Mouse (Mus musculus) hindbrain, embryonic 14.5 days (tissue): Measurements from ENCODE around the gene Txndc17. TPM values are rescaled to one million over a fixed set of nuclear protein-coding genes. Genes with fewer than 3 reads are reported as not detected.

ENCODE experiments used
- ATAC-seq: fragments of 200-750 bp; cut with Nextera tagmentation; 2 replicates; pipeline ENCODE4 v1.8.0; 2017; ENCODE audit warnings: moderate number of reproducible peaks, mild to moderate bottlenecking, moderate TSS enrichment, moderate library complexity; ENCODE audit not compliant: low FRiP score
- DNase-seq: peaks from one replicate; pipeline ENCODE4 v3.0.0-alpha.2; 2015; ENCODE audit warnings: low spot score
- H3K27ac ChIP-seq: fragments of 300-500 bp; sonication (generic); 2 replicates; pipeline ENCODE4 v1.5.1; 2014; ENCODE audit warnings: mild to moderate bottlenecking, moderate library complexity
- H3K27me3 ChIP-seq: fragments of 300-500 bp; sonication (generic); 2 replicates; pipeline ENCODE4 v1.6.1; 2014; ENCODE audit warnings: mild to moderate bottlenecking, low read length, mixed read lengths; ENCODE audit not compliant: control insufficient read depth, insufficient read depth
- H3K36me3 ChIP-seq: fragments of 300-500 bp; sonication (generic); replicated peaks from 2 replicates; pipeline ENCODE4 v1.6.1; 2014; ENCODE audit not compliant: control insufficient read depth, insufficient read depth
- H3K4me1 ChIP-seq: fragments of 300-500 bp; sonication (generic); replicated peaks from 2 replicates; pipeline ENCODE4 v1.6.1; 2014; ENCODE audit warnings: antibody characterized with exemption, low read length, mixed read lengths; ENCODE audit not compliant: control insufficient read depth, insufficient read depth
- H3K4me2 ChIP-seq: fragments of 300-500 bp; sonication (generic); replicated peaks from 2 replicates; pipeline ENCODE4 v1.6.1; 2014; ENCODE audit warnings: mild to moderate bottlenecking, moderate library complexity
- H3K4me3 ChIP-seq: fragments of 300-500 bp; sonication (generic); replicated peaks from 2 replicates; pipeline ENCODE4 v1.5.1; 2014; ENCODE audit warnings: mild to moderate bottlenecking, low read length
- H3K9ac ChIP-seq: fragments of 300-500 bp; sonication (generic); 2 replicates; pipeline ENCODE4 v1.6.1; 2014
- H3K9me3 ChIP-seq: fragments of 300-500 bp; sonication (generic); 2 replicates; pipeline ENCODE4 v1.6.1; 2016; ENCODE audit warnings: low read length; ENCODE audit not compliant: control insufficient read depth
- WGBS: fragments of 180-500 bp; shearing (Covaris S2); extraction: QIAGEN DNeasy Blood & Tissue Kit; methylation state at CpG from one replicate; pipeline ENCODE4 v1.1.7; 2014; 5-methylcytosine and 5-hydroxymethylcytosine counted together
- polyA plus RNA-seq: library from polyadenylated mRNA; unstranded; fragments of >200 nt; fragmentation: Nextera tagmentation; extraction: Ambion mirVana; gene quantifications from 2 replicates; pipeline ENCODE4 v1.2.1, GENCODE M21; 2014

Txndc17 gene
- polyA plus RNA-seq, 1 experiment from 2014 or later = 151 TPM

DNA sequence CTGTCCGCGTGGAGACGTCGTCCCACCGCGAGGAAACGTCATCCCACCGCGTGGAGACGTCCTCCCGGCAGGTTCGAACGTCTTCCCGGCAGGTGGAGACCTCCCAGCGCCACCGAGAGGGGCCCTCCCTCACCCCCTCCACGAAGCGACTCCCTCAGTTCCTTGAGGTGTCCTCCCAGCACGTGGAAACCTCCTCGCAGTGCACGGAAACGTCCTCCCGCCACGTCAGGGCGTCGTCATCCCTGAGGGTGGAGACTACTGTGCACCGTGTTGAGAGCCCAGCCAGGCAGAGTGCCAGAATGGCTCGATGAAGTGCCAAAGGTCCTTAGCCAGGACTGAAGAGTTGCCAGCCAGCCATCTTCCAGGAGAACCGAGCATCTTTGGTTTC is 8.1 kb downstream of the Txndc17 start, which contains the start of gene Med31:
Med31 (minus strand) TSS at position 183 of the 388 bp plus-strand sequence.
- DNase-seq = peak; percentile 84
- ATAC-seq = peak; percentile 86
- Histone ChIP-seq H3K4me2 (peak within 1 kb of the TSS; percentile 82), H3K9ac (peak within 1 kb of the TSS; percentile 75), H3K4me3 (peak within 1 kb of the TSS; percentile 78), H3K9me3 (no peaks in the 10 kb centered on the region), H3K4me1 (peaks cover 24% of the 10 kb centered on the region), H3K27me3 (no peaks in the 10 kb centered on the region), H3K36me3 (peaks cover 28% of the 10 kb centered on the region), H3K27ac (peak within 1 kb of the TSS; percentile 85)
- WGBS = 1% methylated on average over 29 of the region's 29 CpGs

DNA sequence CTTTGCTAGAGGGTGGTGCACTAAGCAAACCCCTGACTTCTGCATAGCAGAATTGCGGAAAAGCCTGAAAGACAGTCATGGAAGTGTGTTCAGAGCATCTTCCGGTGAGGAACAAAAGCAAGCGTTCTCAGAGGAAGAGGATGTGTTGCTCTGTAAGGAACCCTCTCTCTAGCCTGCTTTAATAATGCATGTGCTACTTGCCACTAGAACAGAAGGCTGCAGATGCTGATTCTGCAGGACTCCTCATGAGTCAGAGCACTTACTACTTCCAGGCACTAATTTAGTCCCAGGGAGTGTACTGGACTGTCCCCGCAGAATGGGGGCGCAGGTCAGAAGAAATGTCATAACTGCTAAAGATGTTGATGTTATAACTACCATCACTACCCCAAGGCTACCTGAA is 9.8 kb downstream of the Txndc17 start:
- H3K9ac ChIP-seq = peak overlapping the region; percentile 33; the same call in 1 of the 2 replicates
- no peaks in the 10 kb centered on the region for H3K9me3 ChIP-seq
- no peak overlapping the region for H3K27ac ChIP-seq
- DNase-seq (no peak), ATAC-seq (no peak)
- peak overlapping the region; percentile 82; the same call in 1 of the 2 replicates for H3K4me2 ChIP-seq
- WGBS = 90% methylated on average over 5 of the region's 5 CpGs
- H3K4me1 ChIP-seq = peaks cover 24% of the 10 kb centered on the region
- no peaks in the 10 kb centered on the region for H3K27me3 ChIP-seq
- H3K4me3 ChIP-seq = no peak overlapping the region
- peaks cover 11% of the 10 kb centered on the region; the same call in 1 of the 2 replicates for H3K36me3 ChIP-seq

DNA sequence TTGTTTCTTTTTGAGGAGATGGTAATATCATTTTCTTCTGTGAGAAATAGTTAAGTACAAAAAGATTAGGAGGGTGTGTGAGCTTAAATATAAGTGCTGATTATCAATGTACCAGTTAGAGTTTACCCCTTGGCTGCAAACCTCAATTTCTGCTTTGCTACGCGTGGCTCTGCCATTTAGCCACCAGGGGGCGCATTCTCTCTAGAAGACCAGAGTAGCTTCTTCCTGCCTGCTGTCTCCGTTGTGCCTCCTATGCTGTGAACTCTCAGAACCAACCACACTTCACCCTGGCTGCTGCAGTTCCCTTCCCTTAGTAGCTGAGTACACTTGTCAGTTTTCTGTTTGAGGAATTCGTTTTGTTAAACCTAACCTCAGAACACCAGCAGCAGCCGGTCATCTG is 13.9 kb downstream of the Txndc17 start:
- WGBS = 16% methylated on average over 6 of the region's 6 CpGs
- peak; percentile 83 for DNase-seq
- Histone ChIP-seq H3K4me3 (no peak overlapping the region), H3K27ac (no peak overlapping the region), H3K4me2 (no peak overlapping the region), H3K9me3 (no peaks in the 10 kb centered on the region), H3K9ac (no peak overlapping the region), H3K36me3 (0 out of 2 replicates have a peak, but pooled peaks cover 8% of the 10 kb centered on the region), H3K4me1 (peaks cover 12% of the 10 kb centered on the region), H3K27me3 (no peaks in the 10 kb centered on the region)
- no peak for ATAC-seq

DNA sequence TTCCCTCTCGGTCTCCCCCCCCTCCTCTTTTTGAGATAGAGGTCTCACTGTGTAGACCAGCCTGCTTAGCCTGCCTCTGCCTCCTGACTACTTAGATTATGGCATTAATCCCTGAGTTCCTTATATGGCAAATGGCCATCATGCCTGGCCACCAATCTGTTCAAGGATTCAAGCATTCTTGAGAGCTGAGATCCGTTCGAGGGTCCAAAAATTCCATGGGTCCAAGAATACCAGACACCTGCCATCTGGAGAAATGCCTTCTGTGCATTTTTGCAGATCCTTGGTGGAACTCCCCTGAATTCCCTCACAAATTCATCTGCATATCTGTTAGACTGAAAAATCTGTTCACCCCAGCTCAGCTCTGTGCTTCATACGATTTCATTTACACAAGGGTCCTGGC is 16.1 kb downstream of the Txndc17 start:
- Histone ChIP-seq H3K4me3 (no peak overlapping the region), H3K9ac (no peak overlapping the region), H3K27ac (no peak overlapping the region), H3K27me3 (no peaks in the 10 kb centered on the region), H3K4me1 (no peaks in the 10 kb centered on the region), H3K36me3 (0 out of 2 replicates have a peak, but pooled peaks cover 8% of the 10 kb centered on the region), H3K4me2 (no peak overlapping the region), H3K9me3 (no peaks in the 10 kb centered on the region)
- ATAC-seq (no peak), DNase-seq (no peak)
- 83% methylated on average over 4 of the region's 4 CpGs for WGBS

DNA sequence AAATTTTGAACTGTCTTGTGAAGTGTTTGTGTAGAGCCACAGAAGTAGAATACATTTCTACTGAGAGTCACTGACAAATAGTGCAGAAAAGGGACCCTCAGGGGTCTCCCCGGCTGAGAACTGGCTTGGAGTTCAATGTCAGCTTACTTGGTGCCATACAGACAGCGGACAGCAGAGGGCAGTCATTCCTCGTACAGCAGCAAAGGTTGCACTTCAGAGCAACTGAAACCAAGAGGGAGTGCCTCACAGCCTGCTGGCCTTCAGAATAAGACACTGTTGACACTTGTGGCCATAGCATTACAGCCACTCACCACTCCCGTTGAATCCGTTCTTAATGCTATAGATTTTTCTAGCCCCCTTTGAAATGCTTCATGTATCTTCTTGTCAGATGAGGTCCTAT is 17.5 kb downstream of the Txndc17 start:
- WGBS = 10% methylated on average over 5 of the region's 5 CpGs
- DNase-seq = peak; percentile 87
- no peak overlapping the region for H3K4me2 ChIP-seq
- no peaks in the 10 kb centered on the region for H3K9me3 ChIP-seq
- no peaks in the 10 kb centered on the region for H3K4me1 ChIP-seq
- no peak overlapping the region for H3K27ac ChIP-seq
- H3K9ac ChIP-seq = no peak overlapping the region
- no peaks in the 10 kb centered on the region for H3K27me3 ChIP-seq
- no peaks in the 10 kb centered on the region for H3K36me3 ChIP-seq
- H3K4me3 ChIP-seq = no peak overlapping the region
- no peak for ATAC-seq

DNA sequence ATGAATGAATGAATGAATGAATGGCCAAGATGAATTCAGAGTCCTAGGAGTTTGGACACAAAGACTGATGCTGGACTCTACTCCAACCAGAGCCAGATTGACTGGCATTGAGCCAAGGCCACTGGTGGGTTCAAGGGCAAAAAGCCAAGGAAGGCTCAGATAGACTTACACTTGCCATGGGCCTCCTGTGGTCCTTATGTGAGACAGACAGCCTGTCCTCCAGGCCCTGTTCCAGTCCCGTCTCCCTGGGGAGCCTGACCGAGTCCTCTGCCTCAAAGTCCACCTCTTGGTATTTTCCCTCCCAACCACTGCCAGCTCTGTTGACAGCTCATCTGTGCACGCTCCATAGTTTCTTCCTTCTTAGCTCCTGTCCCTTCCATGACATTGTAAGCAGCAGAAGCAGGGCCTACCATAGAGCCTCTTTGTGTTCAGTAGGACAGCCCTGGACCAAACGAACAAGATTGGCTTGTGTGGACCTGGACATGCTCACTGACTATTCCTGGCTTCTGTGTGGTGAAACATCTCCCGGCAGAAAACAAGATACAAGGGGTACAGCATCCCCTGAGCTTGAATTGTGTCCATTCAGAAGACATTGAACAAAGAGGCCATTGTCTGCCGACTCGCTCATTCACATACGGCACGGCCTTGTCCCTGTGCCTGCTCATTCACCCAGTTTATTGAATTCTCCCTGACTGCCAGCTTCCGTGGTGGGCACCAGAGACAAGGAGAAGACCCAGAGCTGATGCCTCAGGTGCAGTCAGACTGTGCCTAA is 18.9 kb downstream of the Txndc17 start:
- peak; percentile 37; the same call in 1 of the 2 replicates for ATAC-seq
- no peak overlapping the region for H3K4me3 ChIP-seq

DNA sequence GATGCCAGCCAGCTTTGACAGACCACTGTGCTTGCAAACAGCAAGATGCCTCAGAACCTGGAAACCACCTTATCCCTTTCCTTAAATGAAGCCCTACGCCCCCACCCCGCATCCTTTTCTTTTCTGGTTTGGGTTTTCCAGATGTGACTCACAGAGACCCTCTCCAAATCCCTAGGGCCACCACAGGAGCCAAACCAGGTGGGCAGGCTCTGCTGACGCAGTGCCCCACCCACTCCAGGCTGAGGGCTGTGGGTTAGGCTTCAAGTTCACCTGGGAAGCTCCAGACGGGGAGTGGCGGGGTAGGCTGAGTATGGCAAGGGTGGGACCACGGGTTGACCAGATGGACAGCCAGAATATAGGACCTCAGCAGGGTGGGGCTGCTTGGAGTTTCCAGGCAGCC is 19.6 kb downstream of the Txndc17 start:
- no peaks in the 10 kb centered on the region for H3K36me3 ChIP-seq
- 87% methylated on average over 6 of the region's 6 CpGs for WGBS
- no peak for DNase-seq

More for the DNA sequence above, 18.9 kb downstream of the Txndc17 start:
- Histone ChIP-seq H3K36me3 (no peaks in the 10 kb centered on the region), H3K9ac (no peak overlapping the region), H3K27me3 (no peaks in the 10 kb centered on the region), H3K4me2 (no peak overlapping the region), H3K9me3 (no peaks in the 10 kb centered on the region), H3K27ac (no peak overlapping the region), H3K4me1 (no peaks in the 10 kb centered on the region)
- 27% methylated on average over 10 of the region's 10 CpGs for WGBS
- peak; percentile 43 for DNase-seq

DNA sequence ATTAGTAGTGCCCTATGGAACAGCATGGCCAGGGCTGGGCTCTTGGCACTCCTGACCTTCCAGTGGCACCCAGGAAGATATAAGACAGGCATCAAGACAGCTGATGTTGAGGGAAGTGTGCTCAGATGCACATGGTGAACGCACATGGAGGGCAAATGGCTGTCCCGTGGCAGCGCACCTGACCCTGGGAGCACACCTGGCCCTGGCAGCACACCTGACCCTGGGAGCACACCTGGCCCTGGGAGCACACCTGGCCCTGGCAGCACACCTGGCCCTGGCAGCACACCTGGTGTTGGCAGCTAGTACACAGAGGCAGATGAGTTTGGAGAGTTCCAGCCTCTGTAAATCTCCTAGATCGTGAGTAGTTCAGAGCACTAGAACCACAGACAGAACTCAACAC is 21.2 kb downstream of the Txndc17 start:
- no peak for ATAC-seq
- WGBS = 94% methylated on average over 4 of the region's 4 CpGs
- H3K4me3 ChIP-seq = no peak overlapping the region
- no peaks in the 10 kb centered on the region for H3K27me3 ChIP-seq
- H3K4me2 ChIP-seq = no peak overlapping the region
- no peaks in the 10 kb centered on the region for H3K9me3 ChIP-seq
- DNase-seq = no peak
- H3K27ac ChIP-seq = no peak overlapping the region
- H3K4me1 ChIP-seq = no peaks in the 10 kb centered on the region
- no peak overlapping the region for H3K9ac ChIP-seq
- no peaks in the 10 kb centered on the region for H3K36me3 ChIP-seq

More for the DNA sequence above, 19.6 kb downstream of the Txndc17 start:
- Histone ChIP-seq H3K4me3 (no peak overlapping the region), H3K4me2 (no peak overlapping the region), H3K9me3 (no peaks in the 10 kb centered on the region), H3K27me3 (no peaks in the 10 kb centered on the region), H3K9ac (no peak overlapping the region), H3K4me1 (no peaks in the 10 kb centered on the region), H3K27ac (no peak overlapping the region)
- ATAC-seq = no peak

DNA sequence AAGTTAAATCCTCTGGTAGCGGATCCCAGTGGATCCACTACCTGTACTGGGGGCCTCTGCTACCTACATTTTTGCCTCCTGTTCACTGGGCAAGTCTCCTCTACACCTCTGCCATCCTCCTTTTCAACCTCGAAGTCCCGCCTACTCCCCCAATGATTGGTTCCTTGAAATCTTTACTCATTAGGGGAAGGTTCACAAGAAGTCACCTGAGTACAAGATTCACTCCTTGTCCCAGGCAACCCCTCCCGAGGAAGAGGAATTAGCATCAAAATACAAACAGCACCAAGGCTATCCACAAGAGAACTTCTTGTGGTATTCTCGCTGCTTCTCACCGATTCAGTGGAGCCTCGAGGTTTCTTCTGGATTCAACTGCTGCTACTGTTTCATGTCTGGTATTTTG is 24.7 kb downstream of the Txndc17 start:
- Histone ChIP-seq H3K9me3 (no peaks in the 10 kb centered on the region), H3K4me2 (no peak overlapping the region), H3K27me3 (no peaks in the 10 kb centered on the region), H3K4me3 (no peak overlapping the region), H3K36me3 (no peaks in the 10 kb centered on the region), H3K4me1 (no peaks in the 10 kb centered on the region), H3K9ac (no peak overlapping the region), H3K27ac (no peak overlapping the region)
- 87% methylated on average over 7 of the region's 7 CpGs for WGBS
- DNase-seq (no peak), ATAC-seq (no peak)
